Mouse (Mus musculus) forebrain, embryonic 16.5 days (tissue): ENCODE measurements around the gene Kcnk12. TPM values are rescaled to one million over a fixed set of nuclear protein-coding genes. Genes with fewer than 3 reads are reported as not detected.

ENCODE experiments used
- ATAC-seq: fragments of 200-750 bp; cut with Nextera tagmentation; 2 replicates; pipeline ENCODE4 v1.8.0; 2017; ENCODE audit warnings: mild to moderate bottlenecking, moderate library complexity
- H3K27ac ChIP-seq: fragments of 300-500 bp; sonication (generic); 2 replicates; pipeline ENCODE4 v1.5.1; 2014; ENCODE audit warnings: low read length, control low read depth
- H3K27me3 ChIP-seq: fragments of 300-500 bp; sonication (generic); replicated peaks from 2 replicates; pipeline ENCODE4 v1.6.1; 2014; ENCODE audit warnings: low read length; ENCODE audit not compliant: control insufficient read depth, insufficient read depth
- H3K36me3 ChIP-seq: fragments of 300-500 bp; sonication (generic); 2 replicates; pipeline ENCODE4 v1.6.1; 2014; ENCODE audit not compliant: control insufficient read depth, insufficient read depth
- H3K4me1 ChIP-seq: fragments of 300-500 bp; sonication (generic); replicated peaks from 2 replicates; pipeline ENCODE4 v1.6.1; 2014; ENCODE audit warnings: low read length; ENCODE audit not compliant: control insufficient read depth, insufficient read depth
- H3K4me2 ChIP-seq: fragments of 300-500 bp; sonication (generic); 2 replicates; pipeline ENCODE4 v1.6.1; 2014; ENCODE audit warnings: mild to moderate bottlenecking, low read length, control low read depth
- H3K4me3 ChIP-seq: fragments of 300-500 bp; sonication (generic); replicated peaks from 2 replicates; pipeline ENCODE4 v1.5.1; 2014; ENCODE audit warnings: mild to moderate bottlenecking, low read length, control low read depth
- H3K9ac ChIP-seq: fragments of 300-500 bp; sonication (generic); replicated peaks from 2 replicates; pipeline ENCODE4 v1.6.1; 2014; ENCODE audit warnings: low read depth, low read length, control low read depth
- H3K9me3 ChIP-seq: fragments of 300-500 bp; sonication (generic); 2 replicates; pipeline ENCODE4 v1.6.1; 2016; ENCODE audit warnings: low read length; ENCODE audit not compliant: control insufficient read depth
- WGBS: fragments of 180-500 bp; shearing (Covaris S2); extraction: QIAGEN DNeasy Blood & Tissue Kit; methylation state at CpG from one replicate; pipeline ENCODE4 v1.1.7; 2014; 5-methylcytosine and 5-hydroxymethylcytosine counted together
- polyA plus RNA-seq: library from polyadenylated mRNA; unstranded; fragments of >200 nt; fragmentation: Nextera tagmentation; extraction: Ambion mirVana; gene quantifications from 2 replicates; pipeline ENCODE4 v1.2.1, GENCODE M21; 2015

The Kcnk12 gene
- polyA plus RNA-seq, 1 experiment from 2014 or later: 0.82 TPM

GRCm38 (mm10) chr17:87799948-87800340 lies 2.1 kb upstream of the Kcnk12 start:
- Histone ChIP-seq H3K4me1 (peaks cover 26% of the 10 kb centered on the region), H3K4me3 (no peak overlapping the region), H3K27me3 (peaks cover 49% of the 10 kb centered on the region), H3K27ac (no peak overlapping the region), H3K36me3 (no peaks in the 10 kb centered on the region), H3K9ac (no peak overlapping the region), H3K4me2 (no peak overlapping the region), H3K9me3 (no peaks in the 10 kb centered on the region)
- ATAC-seq: no peak
- WGBS: 84% methylated on average over 3 of the region's 3 CpGs

GRCm38 (mm10) chr17:87799212-87799947 lies 1.6 kb upstream of the Kcnk12 start:
- WGBS: 67% methylated on average over 13 of the region's 13 CpGs
- Histone ChIP-seq H3K4me3 (no peak overlapping the region), H3K9ac (no peak overlapping the region), H3K27me3 (peaks cover 53% of the 10 kb centered on the region), H3K9me3 (no peaks in the 10 kb centered on the region), H3K27ac (no peak overlapping the region), H3K4me1 (peaks cover 26% of the 10 kb centered on the region), H3K4me2 (no peak overlapping the region), H3K36me3 (no peaks in the 10 kb centered on the region)
- ATAC-seq: no peak

GRCm38 (mm10) chr17:87798423-87798941 lies 688 bp upstream of the Kcnk12 start:
- ATAC-seq: peak; percentile 42
- H3K36me3 ChIP-seq: no peaks in the 10 kb centered on the region
- peaks cover 53% of the 10 kb centered on the region for H3K27me3 ChIP-seq

GRCm38 (mm10) chr17:87796881-87797416 lies 845 bp downstream of the Kcnk12 start:
- ATAC-seq: peak; percentile 55

More at GRCm38 (mm10) chr17:87798423-87798941, 688 bp upstream of the Kcnk12 start:
- Histone ChIP-seq H3K4me3 (peak overlapping the region; percentile 54), H3K9ac (peak overlapping the region; percentile 59), H3K9me3 (no peaks in the 10 kb centered on the region), H3K27ac (no peak overlapping the region), H3K4me2 (peak overlapping the region; percentile 96), H3K4me1 (peaks cover 26% of the 10 kb centered on the region)
- under 1% methylated on average over 40 of the region's 40 CpGs for whole genome bisulfite sequencing

GRCm38 (mm10) chr17:87795927-87796714 lies 1.7 kb downstream of the Kcnk12 start:
- peaks cover 33% of the 10 kb centered on the region for H3K4me1 ChIP-seq
- WGBS: 24% methylated on average over 12 of the region's 12 CpGs
- H3K27me3 ChIP-seq: peaks cover 53% of the 10 kb centered on the region
- H3K27ac ChIP-seq: no peak overlapping the region
- H3K4me3 ChIP-seq: peak overlapping the region; percentile 54
- no peaks in the 10 kb centered on the region for H3K9me3 ChIP-seq
- H3K9ac ChIP-seq: no peak overlapping the region
- ATAC-seq: no peak
- H3K36me3 ChIP-seq: no peaks in the 10 kb centered on the region
- peak overlapping the region; percentile 96 for H3K4me2 ChIP-seq

More at GRCm38 (mm10) chr17:87796881-87797416, 845 bp downstream of the Kcnk12 start:
- Histone ChIP-seq H3K9me3 (no peaks in the 10 kb centered on the region), H3K27ac (no peak overlapping the region), H3K4me1 (peaks cover 33% of the 10 kb centered on the region), H3K4me2 (peak overlapping the region; percentile 96), H3K4me3 (peak overlapping the region; percentile 54), H3K9ac (peak overlapping the region; percentile 59), H3K27me3 (peaks cover 53% of the 10 kb centered on the region), H3K36me3 (no peaks in the 10 kb centered on the region)
- under 1% methylated on average over 65 of the region's 72 CpGs for WGBS

GRCm38 (mm10) chr17:87794801-87795200 lies 3.0 kb downstream of the Kcnk12 start:
- Histone ChIP-seq H3K9ac (no peak overlapping the region), H3K4me2 (no peak overlapping the region), H3K27me3 (peaks cover 47% of the 10 kb centered on the region), H3K9me3 (no peaks in the 10 kb centered on the region), H3K27ac (no peak overlapping the region), H3K4me3 (no peak overlapping the region), H3K4me1 (peaks cover 33% of the 10 kb centered on the region), H3K36me3 (no peaks in the 10 kb centered on the region)
- ATAC-seq: no peak
- 75% methylated on average over 5 of the region's 5 CpGs for WGBS

- no peak overlapping the region for H3K4me3 ChIP-seq
- no peak overlapping the region for H3K27ac ChIP-seq
- H3K9ac ChIP-seq: no peak overlapping the region
- no peak overlapping the region for H3K4me2 ChIP-seq
- H3K36me3 ChIP-seq: no peaks in the 10 kb centered on the region
- H3K9me3 ChIP-seq: no peaks in the 10 kb centered on the region
- ATAC-seq: no peak
- 74% methylated on average over 5 of the region's 5 CpGs for WGBS
- peaks cover 33% of the 10 kb centered on the region for H3K27me3 ChIP-seq
- peaks cover 27% of the 10 kb centered on the region for H3K4me1 ChIP-seq
Observed at GRCm38 (mm10) chr17:87793331-87793730, 4.5 kb downstream of the Kcnk12 start.

GRCm38 (mm10) chr17:87792623-87793315 lies 5.0 kb downstream of the Kcnk12 start:
- H3K4me2 ChIP-seq: no peak overlapping the region
- no peaks in the 10 kb centered on the region for H3K9me3 ChIP-seq
- H3K36me3 ChIP-seq: no peaks in the 10 kb centered on the region
- H3K27ac ChIP-seq: no peak overlapping the region
- no peak for ATAC-seq
- H3K4me3 ChIP-seq: no peak overlapping the region
- peaks cover 22% of the 10 kb centered on the region for H3K4me1 ChIP-seq
- 54% methylated on average over 12 of the region's 12 CpGs for WGBS
- H3K9ac ChIP-seq: no peak overlapping the region
- H3K27me3 ChIP-seq: peaks cover 28% of the 10 kb centered on the region
